Mouse (Mus musculus) monocyte, adult 2 months (primary cell): ENCODE data around the gene Rtl10.

Source experiments
- DNase-seq, 2 experiments: peaks; one replicate each; pipeline ENCODE4 v3.0.0; 2022; ENCODE audit warnings: low spot score in 2 of 2, low read depth in 1 of 2

Rtl10 gene

DNA sequence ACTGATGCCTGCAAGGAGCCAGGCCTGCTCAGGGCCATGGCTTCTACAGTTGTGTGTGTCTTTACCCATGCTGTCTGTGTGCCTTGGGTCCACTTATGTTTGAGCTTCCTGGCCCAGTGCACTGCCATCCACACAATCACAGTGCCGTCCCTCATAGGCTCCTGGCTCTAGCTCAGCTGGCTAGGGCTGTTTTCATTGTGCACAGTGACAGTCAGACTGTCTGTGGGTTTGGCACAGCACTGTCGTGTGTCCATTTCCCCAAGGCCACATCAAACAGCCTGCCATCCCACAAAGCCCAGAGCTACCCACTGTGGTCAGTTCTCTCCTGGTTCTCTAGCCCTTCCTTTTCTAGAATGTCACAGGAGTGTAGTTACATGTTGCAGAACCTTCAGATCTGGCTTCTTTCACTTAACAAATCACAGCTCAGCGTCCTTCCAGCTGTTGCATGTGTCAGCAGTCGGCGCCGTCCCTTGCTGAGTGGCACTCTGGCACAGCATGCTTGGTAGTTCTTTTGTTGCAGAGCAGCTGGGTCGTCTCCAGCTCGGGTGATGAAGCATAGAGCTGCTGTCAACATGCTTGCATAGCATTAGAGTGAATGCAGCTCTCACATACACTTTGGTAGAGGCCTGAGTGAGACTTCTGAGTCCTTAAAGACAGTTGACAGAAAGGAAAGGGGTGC lies 44.6 kb downstream of the Rtl10 start:
- DNase-seq = no peak

GRCm38 (mm10) chr16:18547891-18548290 lies 49.2 kb downstream of the Rtl10 start:
- DNase-seq = no peak
